Mouse (Mus musculus) midbrain, embryonic 15.5 days (tissue): ENCODE measurements around the gene Ndfip2. TPM values are rescaled to one million over a fixed set of nuclear protein-coding genes. Genes with fewer than 3 reads are reported as not detected.

ENCODE experiments used
- ATAC-seq: fragments of 200-750 bp; cut with Nextera tagmentation; replicated peaks from 2 replicates; pipeline ENCODE4 v1.8.0; 2017; ENCODE audit warnings: moderate TSS enrichment
- H3K27ac ChIP-seq: fragments of 300-500 bp; sonication (generic); 2 replicates; pipeline ENCODE4 v1.5.1; 2015; ENCODE audit warnings: mild to moderate bottlenecking, inconsistent platforms
- H3K27me3 ChIP-seq: fragments of 300-500 bp; sonication (generic); replicated peaks from 2 replicates; pipeline ENCODE4 v1.6.1; 2015; ENCODE audit warnings: inconsistent platforms
- H3K36me3 ChIP-seq: fragments of 300-500 bp; sonication (generic); replicated peaks from 2 replicates; pipeline ENCODE4 v1.6.1; 2015; ENCODE audit warnings: inconsistent platforms
- H3K4me1 ChIP-seq: fragments of 300-500 bp; sonication (generic); 2 replicates; pipeline ENCODE4 v1.6.1; 2015; ENCODE audit warnings: inconsistent platforms
- H3K4me2 ChIP-seq: fragments of 300-500 bp; sonication (generic); 2 replicates; pipeline ENCODE4 v1.6.1; 2015; ENCODE audit warnings: inconsistent platforms, mild to moderate bottlenecking, moderate library complexity
- H3K4me3 ChIP-seq: fragments of 300-500 bp; sonication (generic); 2 replicates; pipeline ENCODE4 v1.5.1; 2015; ENCODE audit warnings: mild to moderate bottlenecking, inconsistent platforms
- H3K9ac ChIP-seq: fragments of 300-500 bp; sonication (generic); 2 replicates; pipeline ENCODE4 v1.6.1; 2015; ENCODE audit warnings: mild to moderate bottlenecking, inconsistent platforms
- H3K9me3 ChIP-seq: fragments of 300-500 bp; sonication (generic); 2 replicates; pipeline ENCODE4 v1.6.1; 2016; ENCODE audit warnings: inconsistent platforms
- WGBS: fragments of 180-500 bp; shearing (Covaris S2); methylation state at CpG from one replicate; pipeline ENCODE4 v1.1.7; 2015; ENCODE audit warnings: mixed read lengths; 5-methylcytosine and 5-hydroxymethylcytosine counted together
- polyA plus RNA-seq: library from polyadenylated mRNA; unstranded; fragments of >200 nt; fragmentation: Nextera tagmentation; extraction: Ambion mirVana; gene quantifications from 2 replicates; pipeline ENCODE4 v1.2.1, GENCODE M21; 2015

The Ndfip2 gene
- polyA plus RNA-seq, 1 experiment from 2014 or later, result 104 TPM

DNA sequence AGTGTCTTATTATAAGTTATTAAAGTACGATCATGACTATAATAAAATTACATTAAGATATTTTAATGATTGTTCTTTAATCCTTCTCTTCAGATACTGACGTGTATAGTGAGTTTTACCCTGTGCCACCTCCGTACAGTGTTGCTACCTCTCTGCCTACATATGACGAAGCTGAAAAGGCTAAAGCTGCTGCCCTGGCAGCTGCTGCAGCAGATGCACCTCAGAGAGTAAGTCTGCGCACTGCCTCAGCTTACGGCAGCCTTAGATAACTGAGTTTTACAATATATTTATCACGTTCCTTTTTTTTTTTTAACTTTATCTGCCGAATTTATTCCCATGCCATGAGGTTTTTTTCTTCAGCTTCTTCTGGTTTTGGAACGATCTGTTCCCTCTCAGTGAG is 33.8 kb downstream of the Ndfip2 start:
- Histone ChIP-seq H3K27me3 (no peaks in the 10 kb centered on the region), H3K4me2 (no peak overlapping the region), H3K4me1 (no peaks in the 10 kb centered on the region), H3K4me3 (no peak overlapping the region), H3K36me3 (0 out of 2 replicates have a peak, but pooled peaks cover 2% of the 10 kb centered on the region), H3K9me3 (no peaks in the 10 kb centered on the region), H3K9ac (no peak overlapping the region), H3K27ac (no peak overlapping the region)
- no peak for ATAC-seq
- WGBS, result 94% methylated on average over 9 of the region's 9 CpGs

DNA sequence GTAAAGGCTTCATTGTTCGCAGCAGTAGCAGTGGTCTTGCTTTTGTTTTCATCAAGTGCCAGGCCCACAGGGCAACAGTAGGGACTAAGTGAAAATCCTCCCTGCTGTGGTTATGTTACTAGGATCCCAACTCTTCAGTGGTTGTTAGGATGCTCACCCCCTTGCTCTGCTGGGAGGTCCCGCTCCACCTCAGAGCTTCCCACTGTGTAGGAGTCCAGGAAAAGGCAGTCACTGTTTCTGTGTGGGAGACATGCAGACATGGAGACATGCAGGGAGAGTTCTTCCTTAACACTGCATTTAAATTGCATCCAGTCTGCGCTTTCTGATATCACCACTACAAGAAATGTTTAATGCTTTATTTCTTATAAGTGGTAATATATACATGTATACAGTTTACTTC is 35.4 kb downstream of the Ndfip2 start:
- no peaks in the 10 kb centered on the region for H3K27me3 ChIP-seq
- no peak for ATAC-seq
- no peaks in the 10 kb centered on the region for H3K4me1 ChIP-seq
- no peak overlapping the region for H3K4me3 ChIP-seq
- WGBS, result 85% methylated on average over 3 of the region's 3 CpGs
- 0 out of 2 replicates have a peak, but pooled peaks cover 6% of the 10 kb centered on the region for H3K36me3 ChIP-seq
- H3K27ac ChIP-seq, result no peak overlapping the region
- no peak overlapping the region for H3K9ac ChIP-seq
- H3K4me2 ChIP-seq, result no peak overlapping the region
- no peaks in the 10 kb centered on the region for H3K9me3 ChIP-seq

DNA sequence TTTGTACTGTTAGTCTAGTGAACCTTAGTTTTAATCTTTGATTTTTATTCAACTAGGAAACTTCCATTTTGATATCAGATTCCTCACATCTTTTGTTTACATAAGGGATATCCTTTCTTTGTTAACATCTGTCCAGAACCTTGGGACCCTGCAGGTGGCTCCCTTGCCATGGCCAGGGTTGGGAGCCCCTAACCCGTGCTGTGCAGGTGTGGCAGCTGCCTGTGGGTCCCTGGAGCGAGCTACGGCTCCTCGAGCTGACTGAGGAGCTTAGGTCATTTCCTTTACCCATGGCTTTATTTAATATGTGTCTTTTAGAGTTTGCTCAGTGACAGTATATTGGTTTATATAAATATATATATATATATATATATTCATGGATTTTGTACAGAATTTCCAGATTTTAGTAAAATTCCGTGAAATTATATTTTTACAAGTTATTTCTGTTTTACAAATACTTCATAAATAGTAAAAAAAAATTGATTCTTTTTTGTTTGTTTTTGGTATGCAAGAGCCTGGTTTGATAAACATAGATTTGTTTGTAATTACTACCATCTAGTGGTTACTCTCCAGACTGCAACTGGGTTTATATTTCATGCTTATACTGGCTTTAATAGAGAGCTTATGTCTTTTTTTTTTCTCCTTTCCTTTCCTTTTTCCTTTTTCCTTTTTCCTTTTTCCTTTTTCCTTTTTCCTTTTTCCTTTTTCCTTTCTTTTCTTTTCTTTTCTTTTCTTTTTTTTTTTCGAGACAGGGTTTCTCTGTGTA is 37.6 kb downstream of the Ndfip2 start:
- Histone ChIP-seq H3K9me3 (no peaks in the 10 kb centered on the region), H3K9ac (no peak overlapping the region), H3K36me3 (0 out of 2 replicates have a peak, but pooled peaks cover 6% of the 10 kb centered on the region), H3K27ac (no peak overlapping the region), H3K27me3 (no peaks in the 10 kb centered on the region), H3K4me1 (no peaks in the 10 kb centered on the region), H3K4me3 (no peak overlapping the region), H3K4me2 (no peak overlapping the region)
- ATAC-seq, result 0 out of 2 replicates have a peak, but pooled peaks have one; percentile 67
- WGBS, result 64% methylated on average over 6 of the region's 6 CpGs

DNA sequence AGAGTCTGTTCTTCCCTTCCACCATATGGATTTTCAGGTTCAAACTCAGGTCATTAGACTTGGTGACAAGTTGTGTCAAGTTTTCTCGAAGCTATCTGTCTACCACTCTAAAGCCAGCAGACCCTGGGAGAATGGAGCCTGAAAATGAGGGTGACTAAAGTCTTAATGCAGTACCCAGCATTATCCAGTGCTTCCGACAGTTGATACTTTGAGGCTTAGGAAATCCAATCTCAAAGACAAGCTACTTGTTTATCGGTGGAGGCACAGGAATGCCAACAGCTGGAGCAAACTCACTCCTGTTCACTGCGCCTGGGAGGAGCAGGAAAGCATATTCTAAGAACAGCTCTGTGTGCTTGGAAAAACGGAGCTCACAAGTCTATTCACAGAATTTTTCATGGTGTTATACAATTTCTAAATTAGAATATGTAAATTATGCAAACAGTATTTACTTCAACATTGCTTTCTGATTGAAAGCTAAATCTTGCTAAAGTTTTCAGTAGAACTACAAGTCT is 41.4 kb downstream of the Ndfip2 start:
- WGBS, result 73% methylated on average over 5 of the region's 5 CpGs
- Histone ChIP-seq H3K27me3 (no peaks in the 10 kb centered on the region), H3K36me3 (0 out of 2 replicates have a peak, but pooled peaks cover 6% of the 10 kb centered on the region), H3K4me2 (no peak overlapping the region), H3K4me1 (no peaks in the 10 kb centered on the region), H3K27ac (no peak overlapping the region), H3K4me3 (no peak overlapping the region), H3K9me3 (no peaks in the 10 kb centered on the region), H3K9ac (no peak overlapping the region)
- ATAC-seq, result no peak

DNA sequence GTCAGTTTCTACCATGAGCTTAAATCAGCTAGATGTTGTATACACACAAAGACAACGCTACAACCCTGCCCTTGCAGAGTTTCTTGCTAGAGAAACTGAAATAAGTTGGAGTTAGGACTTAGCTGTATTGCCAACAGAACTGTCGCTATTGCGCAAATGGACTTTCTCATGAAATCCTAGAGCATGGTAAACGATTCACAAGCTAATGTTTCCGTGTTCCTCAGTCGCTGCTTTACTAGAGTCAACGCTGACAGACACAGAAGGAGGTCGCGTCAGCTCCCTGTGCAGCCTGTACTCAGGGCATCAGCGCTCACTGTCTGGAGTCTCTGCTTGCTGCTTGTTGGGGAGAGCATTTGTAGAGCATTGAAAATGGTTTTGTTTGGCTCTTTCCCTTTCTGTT is 42.2 kb downstream of the Ndfip2 start:
- Histone ChIP-seq H3K4me2 (no peak overlapping the region), H3K4me1 (no peaks in the 10 kb centered on the region), H3K36me3 (0 out of 2 replicates have a peak, but pooled peaks cover 6% of the 10 kb centered on the region), H3K27ac (no peak overlapping the region), H3K9me3 (no peaks in the 10 kb centered on the region), H3K4me3 (no peak overlapping the region), H3K9ac (no peak overlapping the region), H3K27me3 (no peaks in the 10 kb centered on the region)
- 68% methylated on average over 10 of the region's 10 CpGs for WGBS
- ATAC-seq, result no peak

DNA sequence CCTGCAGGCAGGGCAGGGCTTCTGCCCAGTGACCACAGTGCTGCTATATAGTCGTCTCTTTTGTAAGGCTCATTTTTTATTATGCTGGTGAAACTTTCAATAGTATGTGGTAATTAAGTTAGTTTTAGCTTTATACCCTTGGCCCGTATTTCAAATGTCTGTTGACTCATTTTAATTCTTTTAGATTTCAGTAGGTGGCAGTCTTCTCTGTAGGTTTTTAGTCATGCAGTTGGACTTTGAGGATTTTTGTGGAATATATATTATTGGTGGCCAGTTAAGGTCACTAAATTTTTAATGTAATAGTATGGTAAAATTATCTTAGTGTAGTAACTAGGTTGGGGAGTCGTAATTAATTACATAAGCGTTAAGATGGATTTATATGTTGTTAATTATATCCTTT is 44.3 kb downstream of the Ndfip2 start:
- Histone ChIP-seq H3K4me3 (no peak overlapping the region), H3K27ac (no peak overlapping the region), H3K4me2 (no peak overlapping the region), H3K9ac (no peak overlapping the region), H3K9me3 (no peaks in the 10 kb centered on the region), H3K4me1 (no peaks in the 10 kb centered on the region), H3K27me3 (no peaks in the 10 kb centered on the region), H3K36me3 (0 out of 2 replicates have a peak, but pooled peaks cover 3% of the 10 kb centered on the region)
- 66% methylated on average over 4 of the region's 4 CpGs for WGBS
- ATAC-seq, result no peak

DNA sequence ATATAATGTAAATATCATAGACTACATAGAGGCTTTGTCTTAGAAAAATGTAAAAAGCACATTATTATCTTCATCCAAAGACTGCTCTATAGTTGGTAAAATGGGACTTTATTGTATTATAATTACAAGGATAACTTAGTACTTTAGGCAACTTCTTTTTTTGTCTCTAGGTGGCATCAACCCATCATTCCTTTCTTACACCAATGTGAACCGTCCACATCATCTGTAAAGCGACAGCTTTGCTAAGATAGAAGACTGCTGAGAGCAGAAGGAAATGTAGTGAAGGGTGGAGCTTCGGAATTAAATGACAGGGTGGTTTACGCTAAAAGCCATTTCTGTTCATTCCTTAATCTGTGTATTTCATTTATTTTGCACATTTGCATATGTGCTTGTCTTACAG is 49.3 kb downstream of the Ndfip2 start:
- Histone ChIP-seq H3K27ac (no peak overlapping the region), H3K4me3 (no peak overlapping the region), H3K4me1 (no peaks in the 10 kb centered on the region), H3K36me3 (0 out of 2 replicates have a peak, but pooled peaks cover 4% of the 10 kb centered on the region), H3K4me2 (no peak overlapping the region), H3K9ac (no peak overlapping the region), H3K9me3 (no peaks in the 10 kb centered on the region), H3K27me3 (no peaks in the 10 kb centered on the region)
- no peak for ATAC-seq
- WGBS, result 72% methylated on average over 4 of the region's 4 CpGs

DNA sequence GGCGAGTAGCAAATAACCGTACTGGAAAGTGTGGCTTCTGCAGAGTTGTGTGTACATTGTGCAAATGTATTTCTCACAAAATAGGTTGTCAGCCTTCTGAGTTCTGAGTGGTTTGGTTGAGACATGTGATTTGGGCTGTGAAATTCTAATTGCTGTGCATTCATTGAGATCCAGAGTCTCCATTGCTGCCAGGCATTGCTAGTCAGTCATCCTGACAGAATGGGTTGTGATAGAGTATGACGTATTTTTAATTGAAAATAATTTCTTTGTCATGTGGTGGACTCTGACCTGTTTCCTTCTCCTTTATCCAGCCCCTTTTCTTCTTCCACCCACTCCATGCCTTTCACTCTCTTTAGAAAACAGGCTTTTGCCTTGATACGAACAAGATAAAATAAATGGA is 54.0 kb downstream of the Ndfip2 start:
- H3K36me3 ChIP-seq, result 0 out of 2 replicates have a peak, but pooled peaks cover 4% of the 10 kb centered on the region
- H3K27ac ChIP-seq, result no peak overlapping the region
- H3K27me3 ChIP-seq, result no peaks in the 10 kb centered on the region
- H3K4me1 ChIP-seq, result no peaks in the 10 kb centered on the region
- 89% methylated on average over 4 of the region's 4 CpGs for WGBS
- no peak for ATAC-seq
- no peaks in the 10 kb centered on the region for H3K9me3 ChIP-seq
- no peak overlapping the region for H3K4me2 ChIP-seq
- H3K4me3 ChIP-seq, result no peak overlapping the region
- no peak overlapping the region for H3K9ac ChIP-seq

DNA sequence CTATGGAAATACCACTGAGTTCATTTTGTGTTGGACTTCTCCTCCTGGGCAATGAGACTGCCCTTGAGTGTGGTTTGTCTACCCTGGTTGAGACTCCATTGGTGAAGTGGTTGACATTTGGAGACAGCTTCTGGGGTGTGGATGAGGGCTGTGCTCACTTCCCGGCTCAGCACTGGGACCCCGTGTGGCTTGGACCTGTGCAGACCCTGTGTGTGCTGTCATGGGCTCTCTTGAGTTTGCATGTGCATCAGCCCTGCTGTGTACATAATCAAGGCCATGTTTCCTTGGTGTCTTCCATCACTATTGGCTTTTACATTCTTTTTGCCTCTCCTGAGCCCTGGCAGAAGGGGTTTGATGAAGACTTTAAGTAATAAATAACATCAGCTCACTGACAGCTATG is 54.6 kb downstream of the Ndfip2 start:
- H3K4me1 ChIP-seq, result no peaks in the 10 kb centered on the region
- no peak for ATAC-seq
- H3K4me3 ChIP-seq, result no peak overlapping the region
- no peak overlapping the region for H3K9ac ChIP-seq
- no peak overlapping the region for H3K4me2 ChIP-seq
- no peak overlapping the region for H3K27ac ChIP-seq
- H3K36me3 ChIP-seq, result 0 out of 2 replicates have a peak, but pooled peaks cover 4% of the 10 kb centered on the region
- 95% methylated on average over 2 of the region's 2 CpGs for WGBS
- H3K27me3 ChIP-seq, result no peaks in the 10 kb centered on the region
- H3K9me3 ChIP-seq, result no peaks in the 10 kb centered on the region

DNA sequence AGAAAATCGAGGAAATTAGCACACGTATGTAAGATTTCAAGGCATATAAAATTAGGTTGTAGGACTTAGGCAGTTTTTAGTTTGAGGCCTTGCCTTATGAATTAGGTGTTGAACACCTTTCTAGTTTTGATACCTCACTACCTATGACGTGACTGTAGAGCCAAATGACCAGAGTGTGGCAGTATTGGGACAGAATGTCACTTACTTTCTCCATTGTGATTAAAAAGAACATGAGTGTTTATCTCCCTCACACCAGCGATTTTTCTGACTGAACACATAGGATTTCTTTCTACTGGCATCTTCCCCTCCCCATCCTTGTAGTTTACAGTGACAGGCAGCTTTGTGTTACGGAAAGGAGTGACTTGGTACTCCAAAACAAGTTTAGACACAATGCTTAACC is 55.5 kb downstream of the Ndfip2 start:
- Histone ChIP-seq H3K4me1 (no peaks in the 10 kb centered on the region), H3K9me3 (no peaks in the 10 kb centered on the region), H3K9ac (no peak overlapping the region), H3K4me2 (no peak overlapping the region), H3K36me3 (0 out of 2 replicates have a peak, but pooled peaks cover 4% of the 10 kb centered on the region), H3K27ac (no peak overlapping the region), H3K4me3 (no peak overlapping the region), H3K27me3 (no peaks in the 10 kb centered on the region)
- ATAC-seq, result peak; percentile 78
- 38% methylated on average over 5 of the region's 5 CpGs for WGBS

DNA sequence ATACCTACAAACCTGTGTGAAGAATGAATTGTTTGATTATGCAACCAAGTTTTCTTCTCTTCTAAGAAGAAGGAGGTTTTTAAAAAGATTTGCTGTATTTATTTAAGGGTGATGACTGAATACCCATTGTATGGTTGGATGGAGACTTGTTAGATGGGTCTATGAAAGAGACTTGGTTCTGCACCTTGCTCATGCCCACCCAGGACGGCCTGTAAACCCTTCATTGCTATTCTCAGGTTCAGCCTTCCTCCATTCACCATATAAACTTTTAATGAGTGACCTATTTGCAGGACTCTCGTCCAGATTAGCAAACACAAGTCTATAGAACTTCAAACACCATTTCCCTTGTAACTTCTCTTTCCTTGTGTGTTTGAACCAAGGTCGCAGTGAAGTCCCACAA is 63.3 kb downstream of the Ndfip2 start:
- Histone ChIP-seq H3K27ac (no peak overlapping the region), H3K4me2 (no peak overlapping the region), H3K27me3 (no peaks in the 10 kb centered on the region), H3K36me3 (no peaks in the 10 kb centered on the region), H3K9ac (no peak overlapping the region), H3K4me3 (no peak overlapping the region), H3K4me1 (no peaks in the 10 kb centered on the region), H3K9me3 (no peaks in the 10 kb centered on the region)
- no peak for ATAC-seq
- WGBS, result 94% methylated on average over 3 of the region's 3 CpGs

DNA sequence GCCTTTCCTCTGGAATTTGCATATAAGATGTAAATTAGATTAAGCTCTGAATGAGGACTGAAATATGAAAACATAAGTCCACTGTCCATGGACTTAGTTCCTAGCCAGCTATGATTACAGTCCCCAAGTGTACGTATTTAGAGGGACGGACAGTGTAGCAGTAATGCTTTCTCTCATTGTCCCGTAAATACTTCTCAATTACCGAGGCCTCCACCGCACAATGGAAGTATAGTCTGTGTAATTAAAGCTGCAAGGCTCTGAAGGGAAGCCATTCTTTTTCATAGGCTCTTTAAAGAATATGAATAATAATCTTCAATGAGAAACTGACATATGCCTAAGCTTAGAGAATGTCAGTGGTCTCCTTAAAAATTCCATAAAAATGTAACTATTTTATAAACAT is 64.5 kb downstream of the Ndfip2 start:
- H3K27ac ChIP-seq, result no peak overlapping the region
- H3K27me3 ChIP-seq, result no peaks in the 10 kb centered on the region
- no peaks in the 10 kb centered on the region for H3K9me3 ChIP-seq
- H3K4me3 ChIP-seq, result no peak overlapping the region
- H3K9ac ChIP-seq, result no peak overlapping the region
- no peak for ATAC-seq
- 61% methylated on average over 5 of the region's 5 CpGs for WGBS
- no peak overlapping the region for H3K4me2 ChIP-seq
- H3K36me3 ChIP-seq, result no peaks in the 10 kb centered on the region
- H3K4me1 ChIP-seq, result no peaks in the 10 kb centered on the region

DNA sequence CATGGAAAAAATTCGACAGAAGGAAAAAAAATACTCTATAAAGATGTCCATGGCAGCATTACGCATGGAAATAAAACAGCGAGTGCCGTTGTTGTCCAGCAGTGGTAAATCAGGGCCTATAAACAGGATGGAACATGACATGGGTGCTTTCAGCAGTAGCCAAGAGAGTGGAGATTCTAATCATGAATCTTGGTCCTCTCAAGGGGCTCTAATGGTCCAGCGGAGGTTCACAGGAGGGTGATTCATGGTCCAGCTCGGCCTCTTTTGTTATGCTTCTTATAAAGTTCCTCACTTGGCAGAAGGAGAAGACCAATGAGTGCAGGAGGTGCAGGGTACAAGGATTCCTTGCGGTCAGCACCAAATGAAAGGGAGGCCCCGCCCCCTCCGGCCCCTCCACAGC is 65.1 kb downstream of the Ndfip2 start:
- ATAC-seq, result no peak
- Histone ChIP-seq H3K4me2 (no peak overlapping the region), H3K9ac (no peak overlapping the region), H3K36me3 (no peaks in the 10 kb centered on the region), H3K9me3 (no peaks in the 10 kb centered on the region), H3K27ac (no peak overlapping the region), H3K27me3 (no peaks in the 10 kb centered on the region), H3K4me3 (no peak overlapping the region), H3K4me1 (peaks cover 5% of the 10 kb centered on the region; the same call in 1 of the 2 replicates)
- 89% methylated on average over 9 of the region's 9 CpGs for WGBS
